Mouse (Mus musculus): ENCODE measurements around the gene 5730522E02Rik. TPM values are rescaled to one million over a fixed set of nuclear protein-coding genes. Genes with fewer than 3 reads are reported as not detected.

The 5730522E02Rik gene
- total RNA-seq, 1 experiment from 2014 or later = not detected

- no peak for ATAC-seq (replicated peaks; ENCODE audit: low read depth, poor library complexity, severe bottlenecking)
These were observed 500.7 kb downstream of the 5730522E02Rik start for GRCm38 (mm10) chr11:25709892-25710291.

DNA sequence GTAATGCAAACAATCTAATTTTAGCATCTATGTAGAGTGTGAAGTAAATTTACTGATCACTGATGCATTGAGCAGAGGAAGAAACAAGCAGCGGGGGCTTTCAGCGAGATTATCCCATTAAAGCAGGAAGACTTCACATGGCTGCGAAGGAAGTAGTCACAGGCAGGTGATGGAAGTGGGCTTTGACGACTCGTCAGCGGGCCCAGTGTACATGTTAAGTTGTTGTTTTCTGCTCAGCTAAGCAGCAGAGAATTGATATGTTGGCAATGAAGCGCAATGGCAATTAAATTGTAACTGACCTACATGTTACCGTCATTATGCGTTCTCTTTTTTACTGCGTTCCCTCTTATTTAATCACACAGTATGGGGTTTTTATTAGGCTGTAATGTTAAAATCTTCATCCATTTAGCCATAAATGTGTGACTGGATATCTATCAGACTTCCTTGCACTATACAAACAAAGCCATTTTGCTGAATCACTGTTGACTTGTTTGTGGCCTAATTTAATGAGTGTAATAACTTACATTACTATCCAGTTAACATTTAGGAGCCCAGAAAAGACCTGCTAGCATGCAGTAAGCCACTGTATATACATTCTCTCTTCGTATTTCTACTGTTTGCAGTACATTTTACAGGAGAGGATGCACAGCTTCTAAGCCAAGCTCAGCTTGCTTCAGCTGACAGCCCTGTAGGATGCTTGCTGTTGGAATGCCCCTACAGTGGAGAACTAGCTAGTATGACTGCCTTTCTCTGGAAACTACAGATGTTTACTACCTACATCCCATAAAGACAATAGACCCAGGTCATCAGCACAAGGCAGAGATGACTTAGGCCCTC is 506.0 kb downstream of the 5730522E02Rik start:
- no peak for ATAC-seq (replicated peaks; ENCODE audit: low read depth, poor library complexity, severe bottlenecking)

DNA sequence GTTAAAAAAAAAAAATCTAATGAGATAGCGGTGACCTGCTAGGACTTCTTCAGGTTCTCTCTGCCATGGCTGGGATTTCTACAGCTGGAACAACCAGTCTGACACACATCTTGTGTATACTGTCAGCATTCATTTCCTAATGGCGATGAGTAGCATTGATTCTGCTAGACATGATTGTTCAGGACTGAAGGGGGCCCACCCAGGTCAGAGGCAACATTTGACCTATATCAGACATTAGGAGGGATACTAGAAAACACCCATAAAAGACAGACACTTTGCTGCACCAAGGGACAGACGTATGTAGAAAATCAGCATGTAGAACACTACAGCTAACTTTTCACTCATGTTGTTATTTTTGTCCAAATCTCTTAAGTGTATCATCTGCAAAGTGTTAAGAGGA is 507.8 kb downstream of the 5730522E02Rik start:
- no peak for ATAC-seq (replicated peaks; ENCODE audit: low read depth, poor library complexity, severe bottlenecking)

DNA sequence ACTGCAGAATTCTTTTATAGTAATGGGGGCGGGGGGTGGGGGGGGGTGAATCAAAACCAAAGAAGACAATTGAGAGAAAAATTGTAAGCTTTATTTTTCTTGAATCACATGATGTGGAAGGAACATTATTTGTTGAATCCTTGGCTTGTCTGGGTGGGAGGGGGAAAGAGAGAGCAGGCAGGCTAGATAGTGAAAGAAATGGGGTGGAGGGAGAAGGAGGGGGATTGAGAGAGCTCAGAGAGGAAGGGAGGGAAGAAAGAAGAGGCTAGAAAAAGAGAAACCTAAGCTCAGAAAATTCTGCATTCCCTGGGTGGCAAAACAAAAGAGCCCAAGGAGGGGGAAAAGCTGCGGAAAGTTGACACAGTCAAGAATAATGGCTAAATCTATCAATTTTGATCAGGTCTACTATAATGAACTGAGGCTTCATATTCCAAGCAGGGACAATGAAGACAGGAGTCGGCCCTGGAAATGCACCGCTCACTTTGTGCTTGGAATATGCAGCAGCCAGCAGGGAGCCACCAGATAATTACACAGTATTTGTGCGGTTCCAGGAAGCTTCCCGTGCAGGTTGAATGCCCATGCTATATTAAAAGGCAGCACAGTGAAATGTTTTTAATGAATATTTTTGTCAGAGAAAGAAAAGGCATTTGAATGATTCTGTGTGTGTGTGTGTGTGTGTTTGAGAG is 512.9 kb downstream of the 5730522E02Rik start:
- no peak for ATAC-seq (replicated peaks; ENCODE audit: low read depth, poor library complexity, severe bottlenecking)

GRCm38 (mm10) chr11:25696168-25696567 is 514.4 kb downstream of the 5730522E02Rik start:
- ATAC-seq (replicated peaks; ENCODE audit: low read depth, poor library complexity, severe bottlenecking) = no peak

DNA sequence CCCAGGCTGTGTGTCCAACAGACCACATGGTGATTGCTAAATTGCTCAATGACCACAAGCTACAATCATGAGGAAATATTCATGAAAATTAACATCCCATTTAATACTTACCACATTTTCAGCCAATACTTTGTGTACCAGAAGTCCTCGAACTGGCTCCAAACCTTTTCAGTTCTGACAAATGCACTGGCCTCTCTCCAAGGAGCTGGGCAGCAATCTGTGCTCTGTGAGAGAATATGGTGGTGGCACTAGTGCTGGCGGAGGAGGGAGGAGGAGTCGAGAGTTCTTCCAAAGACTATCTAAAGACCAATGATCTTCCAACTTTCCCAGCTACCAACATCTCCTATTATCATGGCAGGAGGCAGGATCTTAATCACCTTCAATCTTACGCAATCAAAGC is 525.8 kb downstream of the 5730522E02Rik start:
- no peak for ATAC-seq (replicated peaks; ENCODE audit: low read depth, poor library complexity, severe bottlenecking)

- ATAC-seq (replicated peaks; ENCODE audit: low read depth, poor library complexity, severe bottlenecking) = no peak
These were observed 530.7 kb downstream of the 5730522E02Rik start for GRCm38 (mm10) chr11:25679856-25680255.

- no peak for ATAC-seq (replicated peaks; ENCODE audit: low read depth, poor library complexity, severe bottlenecking)
These were observed 536.4 kb downstream of the 5730522E02Rik start for GRCm38 (mm10) chr11:25674194-25674593.

- ATAC-seq (replicated peaks; ENCODE audit: low read depth, poor library complexity, severe bottlenecking) = no peak
These were observed 540.5 kb downstream of the 5730522E02Rik start for GRCm38 (mm10) chr11:25670018-25670417.

- ATAC-seq (replicated peaks; ENCODE audit: low read depth, poor library complexity, severe bottlenecking) = no peak
These were observed 545.9 kb downstream of the 5730522E02Rik start for GRCm38 (mm10) chr11:25664562-25665104.

- ATAC-seq (replicated peaks; ENCODE audit: low read depth, poor library complexity, severe bottlenecking) = no peak
These were observed 564.3 kb downstream of the 5730522E02Rik start for GRCm38 (mm10) chr11:25646282-25646681.

DNA sequence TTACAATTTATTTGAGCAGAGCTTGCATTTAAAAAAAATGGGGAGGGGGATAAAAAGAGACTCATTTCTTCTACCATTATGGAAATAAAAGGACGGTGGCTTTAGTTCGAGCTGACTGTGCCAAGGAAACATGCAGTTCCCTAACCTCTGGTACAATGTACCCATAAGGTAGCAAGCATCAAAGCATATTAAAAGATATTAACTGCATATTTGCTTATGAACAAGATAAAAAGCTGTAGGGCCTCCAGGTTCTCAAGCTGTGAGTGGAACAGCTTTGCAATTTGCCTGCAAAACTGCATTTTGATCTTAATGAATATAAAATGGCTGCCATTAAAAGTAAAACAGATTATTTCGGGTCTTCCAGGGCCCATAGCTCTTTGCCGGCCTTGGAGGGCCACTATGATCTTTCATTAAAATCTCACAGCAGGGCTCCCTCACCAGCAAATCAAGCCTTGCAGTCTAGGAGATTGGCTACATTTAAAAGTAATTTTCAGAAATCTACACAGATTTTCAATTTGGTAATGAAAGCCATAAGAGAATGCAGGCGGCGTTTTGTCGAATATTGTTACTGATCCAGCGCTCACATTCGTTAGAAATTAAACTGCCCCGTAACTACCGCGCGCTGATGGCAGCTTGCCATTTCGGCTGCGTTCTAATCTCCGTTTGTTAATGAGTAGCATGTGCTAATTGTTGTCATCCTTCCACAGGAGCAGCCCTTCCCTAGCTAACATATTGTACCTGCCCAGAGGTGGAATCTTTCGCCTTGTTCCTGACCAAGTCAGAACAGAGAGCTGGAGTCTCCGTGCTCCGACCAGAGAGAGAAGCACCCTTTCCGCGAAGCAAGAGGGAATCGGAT is 565.6 kb downstream of the 5730522E02Rik start:
- ATAC-seq (replicated peaks; ENCODE audit: low read depth, poor library complexity, severe bottlenecking) = no peak

DNA sequence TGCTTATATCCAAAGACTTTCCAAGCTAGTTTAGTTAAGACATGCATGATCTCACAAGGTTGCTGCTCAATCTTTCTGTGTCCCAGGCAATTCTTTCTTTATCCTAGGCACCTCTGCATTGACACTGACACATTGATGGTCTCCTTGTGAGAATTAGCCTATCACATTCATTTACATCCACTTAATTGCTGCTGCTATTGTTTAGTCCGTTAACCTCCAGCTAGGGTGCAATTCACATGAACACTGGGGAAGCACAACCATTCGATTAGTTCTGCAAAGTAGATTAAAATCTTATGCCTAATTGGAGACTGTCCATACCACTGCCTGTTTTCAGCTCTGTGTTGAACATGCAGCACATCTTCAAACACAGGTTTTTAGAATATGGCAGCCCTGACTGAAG is 603.7 kb downstream of the 5730522E02Rik start:
- ATAC-seq (replicated peaks; ENCODE audit: low read depth, poor library complexity, severe bottlenecking) = no peak

DNA sequence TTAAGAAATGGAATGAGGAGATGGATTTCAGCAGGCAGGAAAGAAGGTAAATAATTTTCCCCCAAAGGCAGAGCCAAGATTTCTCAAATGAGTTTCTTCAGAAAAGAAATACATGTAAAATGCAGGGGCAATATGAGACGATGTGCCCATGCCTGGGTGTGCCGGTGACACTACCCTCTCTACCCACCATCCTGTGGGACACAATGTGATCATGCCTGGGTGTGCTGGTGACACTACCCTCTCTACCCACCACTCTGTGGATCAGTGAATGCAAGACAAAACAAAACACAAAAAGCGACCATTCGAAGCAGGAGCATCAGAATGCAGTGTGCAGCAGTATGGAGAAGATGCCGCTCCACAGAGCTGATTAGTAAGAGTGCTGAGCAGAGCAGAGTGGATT is 610.5 kb downstream of the 5730522E02Rik start:
- ATAC-seq (replicated peaks; ENCODE audit: low read depth, poor library complexity, severe bottlenecking) = no peak

DNA sequence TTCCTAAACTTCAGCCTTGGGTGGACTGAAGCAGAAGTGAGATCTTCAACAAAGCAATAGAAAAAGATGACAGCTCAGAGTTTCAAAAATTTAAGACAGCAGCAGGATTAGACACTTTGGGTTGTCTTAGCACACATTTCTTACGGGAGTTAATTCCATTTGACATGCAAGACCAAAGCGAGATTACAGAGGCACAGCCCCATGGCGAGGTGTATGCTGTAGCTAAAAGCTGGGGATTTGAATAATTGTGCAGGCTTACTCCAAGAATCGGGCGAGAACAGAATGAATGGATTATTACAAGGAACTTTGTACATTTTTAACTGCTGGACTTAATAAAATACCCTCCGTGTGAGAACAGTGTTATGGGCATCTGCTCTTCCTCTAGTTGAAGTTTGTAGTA is 615.3 kb downstream of the 5730522E02Rik start:
- ATAC-seq (replicated peaks; ENCODE audit: low read depth, poor library complexity, severe bottlenecking) = no peak

- ATAC-seq (replicated peaks; ENCODE audit: low read depth, poor library complexity, severe bottlenecking) = no peak
These were observed 615.8 kb downstream of the 5730522E02Rik start for GRCm38 (mm10) chr11:25594780-25595179.

- no peak for ATAC-seq (replicated peaks; ENCODE audit: low read depth, poor library complexity, severe bottlenecking)
These were observed 618.3 kb downstream of the 5730522E02Rik start for GRCm38 (mm10) chr11:25592268-25592667.

- ATAC-seq (replicated peaks; ENCODE audit: low read depth, poor library complexity, severe bottlenecking) = no peak
These were observed 620.3 kb downstream of the 5730522E02Rik start for GRCm38 (mm10) chr11:25590215-25590614.

DNA sequence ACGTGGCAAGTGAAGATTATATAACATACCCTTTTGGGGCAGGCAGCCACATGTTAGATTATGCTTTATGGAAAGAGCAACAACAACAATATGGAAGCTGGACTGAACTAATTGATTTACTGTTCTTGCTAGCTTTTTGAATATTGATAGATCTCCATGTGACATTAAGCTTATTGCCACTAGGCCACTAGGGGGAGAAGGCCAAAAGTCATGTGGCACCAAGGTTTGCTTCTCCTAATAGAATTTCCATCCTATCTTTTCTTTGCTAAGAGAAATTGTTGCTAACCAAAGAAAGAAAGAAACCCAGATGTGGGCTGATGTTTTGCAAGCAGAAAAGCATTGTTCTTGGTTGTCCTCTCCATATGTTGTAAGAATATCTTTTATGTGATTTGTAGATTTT is 621.1 kb downstream of the 5730522E02Rik start:
- ATAC-seq (replicated peaks; ENCODE audit: low read depth, poor library complexity, severe bottlenecking) = no peak

- ATAC-seq (replicated peaks; ENCODE audit: low read depth, poor library complexity, severe bottlenecking) = no peak
These were observed 636.5 kb downstream of the 5730522E02Rik start for GRCm38 (mm10) chr11:25574129-25574465.
